Mouse (Mus musculus) left cerebral cortex, adult 11 months (tissue): ENCODE data around the gene Mpp3.
"Not testable (repeated sequence)": the region's sequence is repeated elsewhere in the genome, so short reads cannot be mapped to it uniquely, and the experiment has no call there.

Experiments
- DNase-seq: peaks from one replicate; pipeline ENCODE4 v3.0.0; 2022; ENCODE audit warnings: low spot score

Mpp3 gene

GRCm38 (mm10) chr11:102010140-102010539 lies 18.1 kb downstream of the Mpp3 start:
- DNase-seq = no peak

GRCm38 (mm10) chr11:102008954-102009637 lies 19.2 kb downstream of the Mpp3 start:
- DNase-seq = no peak

- DNase-seq = no peak
Measured at GRCm38 (mm10) chr11:102008372-102008771, 19.9 kb downstream of the Mpp3 start.

GRCm38 (mm10) chr11:102006688-102007087 lies 21.6 kb downstream of the Mpp3 start:
- no peak for DNase-seq

GRCm38 (mm10) chr11:102006271-102006670 lies 22.0 kb downstream of the Mpp3 start:
- DNase-seq = no peak

GRCm38 (mm10) chr11:102004251-102004650 lies 24.0 kb downstream of the Mpp3 start:
- DNase-seq = no peak

GRCm38 (mm10) chr11:101999466-101999865 lies 28.8 kb downstream of the Mpp3 start:
- DNase-seq = no peak

- DNase-seq = no peak
Measured at GRCm38 (mm10) chr11:101998258-101998657, 30.0 kb downstream of the Mpp3 start.

- DNase-seq = no peak
Measured at GRCm38 (mm10) chr11:101995938-101996337, 32.3 kb downstream of the Mpp3 start.

GRCm38 (mm10) chr11:101994100-101994499 lies 34.2 kb downstream of the Mpp3 start:
- no peak for DNase-seq

- no peak for DNase-seq
Measured at GRCm38 (mm10) chr11:101992411-101992810, 35.9 kb downstream of the Mpp3 start.

GRCm38 (mm10) chr11:101991813-101992212 lies 36.4 kb downstream of the Mpp3 start:
- no peak for DNase-seq

GRCm38 (mm10) chr11:101990244-101990643 lies 38.0 kb downstream of the Mpp3 start:
- no peak for DNase-seq

GRCm38 (mm10) chr11:101986913-101987312 lies 41.3 kb downstream of the Mpp3 start, which contains the start of gene Dusp3:
TSS of gene Dusp3 (minus strand) at chr11:101987013.
- no peak for DNase-seq

GRCm38 (mm10) chr11:101985990-101986389 lies 42.3 kb downstream of the Mpp3 start:
- DNase-seq = peak; percentile 79

- not testable (repeated sequence) for DNase-seq
Measured at GRCm38 (mm10) chr11:101985450-101985849, 42.8 kb downstream of the Mpp3 start.

- peak; percentile 92 for DNase-seq
Measured at GRCm38 (mm10) chr11:101984054-101985025, 43.9 kb downstream of the Mpp3 start, which contains the start of gene Cfap97d1. TSS of gene Cfap97d1 (plus strand) at chr11:101984279.

GRCm38 (mm10) chr11:101983431-101983921 lies 44.8 kb downstream of the Mpp3 start:
- no peak for DNase-seq

GRCm38 (mm10) chr11:101982981-101983411 lies 45.3 kb downstream of the Mpp3 start:
- DNase-seq = no peak

- DNase-seq = no peak
Measured at GRCm38 (mm10) chr11:101981850-101982249, 46.4 kb downstream of the Mpp3 start.

GRCm38 (mm10) chr11:101980603-101981157 lies 47.6 kb downstream of the Mpp3 start:
- no peak for DNase-seq

GRCm38 (mm10) chr11:101979140-101979539 lies 49.1 kb downstream of the Mpp3 start:
- no peak for DNase-seq
